Mouse (Mus musculus) megakaryocyte, embryonic 14.5 days (primary cell): ENCODE measurements around the gene Nab2.

Experiments
- FLI1 ChIP-seq: IDR thresholded peaks from 2 replicates; pipeline ENCODE4 v1.6.1; 2012; ENCODE audit warnings: low read length, inconsistent platforms, mixed read lengths
- GATA1 ChIP-seq: IDR thresholded peaks from 3 replicates; pipeline ENCODE4 v1.6.1; 2012; ENCODE audit warnings: mixed read lengths, low read length, inconsistent platforms, borderline replicate concordance

- TF ChIP-seq GATA1 (no peak), FLI1 (no peak)
Measured at GRCm38 (mm10) chr10:127665366-127666181, 2.8 kb downstream of the Nab2 start.
